10 mouse cellular contexts compared by ENCODE assay signal in the genomic region with DNA sequence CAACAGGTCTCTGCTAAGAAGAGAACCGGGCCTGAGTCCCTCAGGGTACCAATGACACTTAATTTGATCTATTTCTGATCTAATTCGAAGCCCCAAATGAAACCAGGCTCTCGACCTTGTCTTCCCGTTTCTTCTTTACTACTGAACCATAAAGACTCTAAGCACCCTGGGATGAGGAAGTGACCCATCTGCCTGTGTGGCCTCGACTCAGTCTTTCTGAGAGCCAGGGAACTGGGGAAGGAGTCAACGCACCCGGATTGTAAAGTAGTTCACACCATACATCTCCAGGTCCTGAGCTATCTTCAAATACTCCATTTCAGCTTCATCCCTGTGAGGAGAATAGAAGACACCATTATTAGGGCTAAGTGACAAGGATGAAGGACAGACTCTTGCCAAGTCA. TPM values are rescaled to one million over a fixed set of nuclear protein-coding genes. Genes with fewer than 3 reads are reported as not detected.
DNase-seq lines count a peak whose midpoint lies in the region; ATAC-seq and TF ChIP-seq lines count a peak whose summit lies in the region.
"Had no signal": no experiment of that assay in that cellular context is flagged by ENCODE, and none has a peak within 500 bp of the region (broad histone marks: within the 10 kb centered on the region; RNA-seq: fewer than 3 reads in every experiment).

No protein-coding gene starts in this region.

- DNase-seq in gastrocnemius, adult 2 months = no peak
- DNase-seq in gastrocnemius, adult 8-10 months (ENCODE audit: low spot score in 2 of 2) = no peak
- DNase-seq in neural tube, embryonic 10.5 days (ENCODE audit: extremely low spot score, low spot score) = no peak
- peak; percentile 34 for DNase-seq in limb, embryonic 10.5 days (ENCODE audit: low spot score)
- no peak for DNase-seq in adipocyte (ENCODE audit: low spot score)
- no peak for DNase-seq in adrenal gland, postnatal 14 days
- DNase-seq: lung, adult 18-20 months had no signal

- H3K9ac ChIP-seq in neural tube, embryonic 13.5 days = no peak overlapping the region

- TF ChIP-seq CTCF in gastrocnemius, adult 2 months (IDR thresholded peaks at IDR 0.05) = no peak

- H3K4me1 ChIP-seq in neural tube, embryonic 13.5 days (replicated peaks) = peaks cover 27% of the 10 kb centered on the region
- peaks cover 31% of the 10 kb centered on the region for H3K4me1 ChIP-seq in limb, embryonic 10.5 days

- no peak; the same call in 1 of the 2 replicates for ATAC-seq in neural tube, embryonic 13.5 days (ENCODE audit: low read depth)
- ATAC-seq in frontal cortex, adult (ENCODE audit: low TSS enrichment) = no peak

- no peaks in the 10 kb centered on the region for H3K27me3 ChIP-seq in neural tube, embryonic 13.5 days
- no peaks in the 10 kb centered on the region for H3K27me3 ChIP-seq in limb, embryonic 10.5 days (ENCODE audit: low read depth, poor library complexity, severe bottlenecking)

- H3K36me3 ChIP-seq in neural tube, embryonic 13.5 days = peaks cover 19% of the 10 kb centered on the region; the same call in 1 of the 2 replicates
- peaks cover 74% of the 10 kb centered on the region for H3K36me3 ChIP-seq in limb, embryonic 10.5 days

- no peak overlapping the region for H3K4me3 ChIP-seq in gastrocnemius, adult 2 months
- no peak overlapping the region for H3K4me3 ChIP-seq in neural tube, embryonic 13.5 days
- no peak overlapping the region for H3K4me3 ChIP-seq in limb, embryonic 10.5 days

- intact Hi-C loops in gastrocnemius, adult 2 months (cut with DNase I) = no loop called here

- no peaks in the 10 kb centered on the region for H3K9me3 ChIP-seq in neural tube, embryonic 13.5 days
- H3K9me3 ChIP-seq in limb, embryonic 10.5 days (replicated peaks) = no peaks in the 10 kb centered on the region

- no peak overlapping the region for H3K4me2 ChIP-seq in neural tube, embryonic 13.5 days

- H3K27ac ChIP-seq in gastrocnemius, adult 2 months = peak overlapping the region; percentile 70
- peak overlapping the region; percentile 53 for H3K27ac ChIP-seq in neural tube, embryonic 13.5 days (replicated peaks)
- H3K27ac ChIP-seq in limb, embryonic 10.5 days = no peak overlapping the region; the same call in 1 of the 2 replicates

- WGBS in neural tube, embryonic 13.5 days = 25% methylated on average over 7 of the region's 7 CpGs
- WGBS in limb, embryonic 10.5 days = 60% methylated on average over 7 of the region's 7 CpGs

RNA-seq across cellular contexts. Expression of gene Nf2, which starts 45.9 kb away (rescaled TPM):
- total RNA-seq in gastrocnemius, adult 2 months (2021) = 10 to 100 TPM; 50.7 to 59.7 TPM
- total RNA-seq in gastrocnemius, adult 8-10 months (2022) = 10 to 100 TPM; 52.9 to 62.2 (median 56.1) TPM
- polyA plus RNA-seq in neural tube, embryonic 13.5 days (2015; fragmentation: Nextera tagmentation; extraction: Ambion mirVana) = 70.2 and 75.8 TPM in 2 replicates
- 61.4 and 63.8 TPM in 2 replicates for polyA plus RNA-seq in limb, embryonic 10.5 days (2016; fragmentation: Nextera tagmentation; extraction: Ambion mirVana)
- total RNA-seq in adrenal gland, postnatal 14 days (2021) = 102 and 106 TPM in 2 replicates

RNA-seq across cellular contexts. Expression of gene Cabp7, which starts 56.8 kb away (rescaled TPM):
- under 1 TPM; 0.17 to 0.18 TPM for total RNA-seq in gastrocnemius, adult 2 months (2021)
- total RNA-seq in gastrocnemius, adult 8-10 months (2022) = under 1 TPM in 2 of 4 experiments, not detected in 2; 0.10 to 0.12 TPM
- 2.7 and 3.3 TPM in 2 replicates for polyA plus RNA-seq in neural tube, embryonic 13.5 days (2015; fragmentation: Nextera tagmentation; extraction: Ambion mirVana)
- 0.10 and 0.13 TPM in 2 replicates for polyA plus RNA-seq in limb, embryonic 10.5 days (2016; fragmentation: Nextera tagmentation; extraction: Ambion mirVana)
- total RNA-seq in adrenal gland, postnatal 14 days (2021) = 0.15 and 0.41 TPM in 2 replicates
- total RNA-seq: common myeloid progenitor, adult 5-6 weeks had no signal
